Mouse (Mus musculus) liver, embryonic 12.5 days (tissue): Measurements from ENCODE around the gene Uimc1. TPM values are rescaled to one million over a fixed set of nuclear protein-coding genes. Genes with fewer than 3 reads are reported as not detected.

Experiments used
- ATAC-seq: fragments of 200-750 bp; cut with Nextera tagmentation; 2 replicates; pipeline ENCODE4 v1.8.0; 2017; ENCODE audit warnings: moderate number of reproducible peaks, mild to moderate bottlenecking, moderate library complexity
- H3K27ac ChIP-seq: fragments of 300-500 bp; sonication (generic); 2 replicates; pipeline ENCODE4 v1.5.1; 2016; ENCODE audit warnings: mild to moderate bottlenecking
- H3K27me3 ChIP-seq: fragments of 300-500 bp; sonication (generic); replicated peaks from 2 replicates; pipeline ENCODE4 v1.6.1; 2016; ENCODE audit warnings: mild to moderate bottlenecking, moderate library complexity
- H3K36me3 ChIP-seq: fragments of 300-500 bp; sonication (generic); 2 replicates; pipeline ENCODE4 v1.6.1; 2016; ENCODE audit warnings: mild to moderate bottlenecking, moderate library complexity
- H3K4me1 ChIP-seq: fragments of 300-500 bp; sonication (generic); 2 replicates; pipeline ENCODE4 v1.6.1; 2016
- H3K4me2 ChIP-seq: fragments of 300-500 bp; sonication (generic); 2 replicates; pipeline ENCODE4 v1.6.1; 2016; ENCODE audit warnings: mild to moderate bottlenecking, moderate library complexity
- H3K4me3 ChIP-seq: fragments of 300-500 bp; sonication (generic); 2 replicates; pipeline ENCODE4 v1.5.1; 2016; ENCODE audit warnings: mild to moderate bottlenecking, moderate library complexity
- H3K9ac ChIP-seq: fragments of 300-500 bp; sonication (generic); 2 replicates; pipeline ENCODE4 v1.6.1; 2016; ENCODE audit warnings: mild to moderate bottlenecking, moderate library complexity
- H3K9me3 ChIP-seq: fragments of 300-500 bp; sonication (generic); replicated peaks from 2 replicates; pipeline ENCODE4 v1.6.1; 2016; ENCODE audit warnings: mild to moderate bottlenecking, moderate library complexity
- WGBS: fragments of 180-500 bp; shearing (Covaris S2); methylation state at CpG from one replicate; pipeline ENCODE4 v1.1.7; 2016; ENCODE audit not compliant: insufficient replicate concordance; 5-methylcytosine and 5-hydroxymethylcytosine counted together
- polyA plus RNA-seq: library from polyadenylated mRNA; unstranded; fragments of >200 nt; fragmentation: Nextera tagmentation; extraction: Ambion mirVana; gene quantifications from 2 replicates; pipeline ENCODE4 v1.2.1, GENCODE M21; 2016

Uimc1 gene
- polyA plus RNA-seq, 1 experiment from 2014 or later, result 18.4 TPM

GRCm38 (mm10) chr13:55011103-55011502, 89.0 kb downstream of the Uimc1 start:
- no peak overlapping the region for H3K4me3 ChIP-seq
- H3K36me3 ChIP-seq, result no peaks in the 10 kb centered on the region
- H3K9ac ChIP-seq, result no peak overlapping the region
- H3K9me3 ChIP-seq, result no peaks in the 10 kb centered on the region
- H3K27ac ChIP-seq, result no peak overlapping the region
- ATAC-seq, result no peak
- H3K27me3 ChIP-seq, result peaks cover 40% of the 10 kb centered on the region; the same call in 1 of the 2 replicates
- H3K4me1 ChIP-seq, result no peaks in the 10 kb centered on the region
- WGBS, result 74% methylated on average over 15 of the region's 15 CpGs
- no peak overlapping the region for H3K4me2 ChIP-seq

GRCm38 (mm10) chr13:55008589-55008988, 91.5 kb downstream of the Uimc1 start:
- no peak overlapping the region for H3K4me2 ChIP-seq
- H3K36me3 ChIP-seq, result no peaks in the 10 kb centered on the region
- no peaks in the 10 kb centered on the region for H3K4me1 ChIP-seq
- ATAC-seq, result no peak
- no peak overlapping the region for H3K4me3 ChIP-seq
- H3K27ac ChIP-seq, result no peak overlapping the region
- H3K9ac ChIP-seq, result no peak overlapping the region
- no peaks in the 10 kb centered on the region for H3K9me3 ChIP-seq
- peaks cover 27% of the 10 kb centered on the region; the same call in 1 of the 2 replicates for H3K27me3 ChIP-seq
- WGBS, result 76% methylated on average over 6 of the region's 6 CpGs

- Histone ChIP-seq H3K27me3 (peaks cover 19% of the 10 kb centered on the region; the same call in 1 of the 2 replicates), H3K4me1 (no peaks in the 10 kb centered on the region), H3K4me2 (no peak overlapping the region), H3K9ac (no peak overlapping the region), H3K27ac (no peak overlapping the region), H3K9me3 (no peaks in the 10 kb centered on the region), H3K36me3 (no peaks in the 10 kb centered on the region), H3K4me3 (no peak overlapping the region)
- no peak for ATAC-seq
- WGBS, result 62% methylated on average over 7 of the region's 7 CpGs
Observed at GRCm38 (mm10) chr13:55006415-55006742, 93.7 kb downstream of the Uimc1 start.

GRCm38 (mm10) chr13:55005691-55006414, 94.2 kb downstream of the Uimc1 start:
- no peaks in the 10 kb centered on the region for H3K9me3 ChIP-seq
- H3K4me2 ChIP-seq, result no peak overlapping the region
- H3K27ac ChIP-seq, result no peak overlapping the region
- no peak for ATAC-seq
- H3K27me3 ChIP-seq, result peaks cover 15% of the 10 kb centered on the region; the same call in 1 of the 2 replicates
- H3K9ac ChIP-seq, result no peak overlapping the region
- WGBS, result 67% methylated on average over 31 of the region's 31 CpGs
- H3K4me1 ChIP-seq, result no peaks in the 10 kb centered on the region
- no peak overlapping the region for H3K4me3 ChIP-seq
- H3K36me3 ChIP-seq, result no peaks in the 10 kb centered on the region

GRCm38 (mm10) chr13:55004646-55005045, 95.5 kb downstream of the Uimc1 start:
- no peaks in the 10 kb centered on the region for H3K4me1 ChIP-seq
- ATAC-seq, result peak; percentile 19; the same call in 1 of the 2 replicates
- no peak overlapping the region for H3K9ac ChIP-seq
- H3K27me3 ChIP-seq, result peaks cover 11% of the 10 kb centered on the region; the same call in 1 of the 2 replicates
- H3K9me3 ChIP-seq, result no peaks in the 10 kb centered on the region
- WGBS, result 69% methylated on average over 11 of the region's 11 CpGs
- no peak overlapping the region for H3K27ac ChIP-seq
- no peak overlapping the region for H3K4me2 ChIP-seq
- no peaks in the 10 kb centered on the region for H3K36me3 ChIP-seq
- H3K4me3 ChIP-seq, result no peak overlapping the region

GRCm38 (mm10) chr13:55002090-55002489, 98.0 kb downstream of the Uimc1 start:
- H3K36me3 ChIP-seq, result no peaks in the 10 kb centered on the region
- no peaks in the 10 kb centered on the region for H3K4me1 ChIP-seq
- H3K4me2 ChIP-seq, result no peak overlapping the region
- ATAC-seq, result no peak
- H3K9ac ChIP-seq, result no peak overlapping the region
- H3K4me3 ChIP-seq, result no peak overlapping the region
- WGBS, result 48% methylated on average over 10 of the region's 10 CpGs
- no peaks in the 10 kb centered on the region for H3K9me3 ChIP-seq
- H3K27ac ChIP-seq, result no peak overlapping the region
- H3K27me3 ChIP-seq, result peaks cover 8% of the 10 kb centered on the region; the same call in 1 of the 2 replicates

- WGBS, result 64% methylated on average over 10 of the region's 10 CpGs
- H3K36me3 ChIP-seq, result no peaks in the 10 kb centered on the region
- 0 out of 2 replicates have a peak, but pooled peaks cover 4% of the 10 kb centered on the region for H3K27me3 ChIP-seq
- H3K9me3 ChIP-seq, result no peaks in the 10 kb centered on the region
- no peak for ATAC-seq
- no peak overlapping the region for H3K27ac ChIP-seq
- H3K4me2 ChIP-seq, result no peak overlapping the region
- H3K4me3 ChIP-seq, result no peak overlapping the region
- H3K9ac ChIP-seq, result no peak overlapping the region
- H3K4me1 ChIP-seq, result no peaks in the 10 kb centered on the region
Observed at GRCm38 (mm10) chr13:55000433-55000832, 99.7 kb downstream of the Uimc1 start.

DNA sequence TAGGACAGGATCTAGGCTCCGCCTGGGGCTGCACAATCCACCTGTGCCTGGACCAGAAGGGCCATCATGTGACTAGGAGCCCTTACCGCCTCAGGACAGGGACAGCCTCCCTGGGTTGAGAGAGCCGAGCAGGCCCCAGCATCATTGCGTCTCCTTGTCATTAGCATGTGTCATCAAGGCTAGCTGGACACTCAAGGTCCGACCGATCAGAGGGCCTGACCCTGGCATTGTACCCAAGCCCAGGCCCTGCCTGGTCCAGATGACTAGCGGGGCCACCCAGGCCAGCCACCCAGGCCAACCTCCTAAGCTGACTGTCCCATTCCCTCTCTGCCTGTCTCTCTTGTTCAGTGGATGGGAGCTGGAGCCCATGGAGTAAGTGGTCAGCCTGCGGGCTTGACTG, 102.5 kb downstream of the Uimc1 start:
- no peaks in the 10 kb centered on the region for H3K36me3 ChIP-seq
- no peaks in the 10 kb centered on the region for H3K9me3 ChIP-seq
- H3K9ac ChIP-seq, result no peak overlapping the region
- peaks cover 7% of the 10 kb centered on the region; the same call in 1 of the 2 replicates for H3K4me1 ChIP-seq
- ATAC-seq, result no peak
- H3K4me2 ChIP-seq, result no peak overlapping the region
- 0 out of 2 replicates have a peak, but pooled peaks cover 8% of the 10 kb centered on the region for H3K27me3 ChIP-seq
- WGBS, result 77% methylated on average over 8 of the region's 8 CpGs
- no peak overlapping the region for H3K4me3 ChIP-seq
- H3K27ac ChIP-seq, result no peak overlapping the region

GRCm38 (mm10) chr13:54995161-54995560, 104.9 kb downstream of the Uimc1 start:
- H3K4me3 ChIP-seq, result no peak overlapping the region
- H3K9me3 ChIP-seq, result no peaks in the 10 kb centered on the region
- WGBS, result 33% methylated on average over 6 of the region's 6 CpGs
- H3K27ac ChIP-seq, result no peak overlapping the region
- 0 out of 2 replicates have a peak, but pooled peaks cover 17% of the 10 kb centered on the region for H3K27me3 ChIP-seq
- ATAC-seq, result no peak
- H3K4me2 ChIP-seq, result no peak overlapping the region
- H3K36me3 ChIP-seq, result no peaks in the 10 kb centered on the region
- H3K4me1 ChIP-seq, result peaks cover 7% of the 10 kb centered on the region; the same call in 1 of the 2 replicates
- no peak overlapping the region for H3K9ac ChIP-seq

- Histone ChIP-seq H3K4me2 (no peak overlapping the region), H3K27ac (no peak overlapping the region), H3K4me3 (no peak overlapping the region), H3K27me3 (0 out of 2 replicates have a peak, but pooled peaks cover 17% of the 10 kb centered on the region), H3K36me3 (no peaks in the 10 kb centered on the region), H3K4me1 (peaks cover 7% of the 10 kb centered on the region; the same call in 1 of the 2 replicates), H3K9ac (peak overlapping the region; percentile 14; the same call in 1 of the 2 replicates), H3K9me3 (no peaks in the 10 kb centered on the region)
- 36% methylated on average over 4 of the region's 4 CpGs for WGBS
- ATAC-seq, result no peak
Observed at GRCm38 (mm10) chr13:54994576-54994975, 105.5 kb downstream of the Uimc1 start.

GRCm38 (mm10) chr13:54992215-54992614, 107.9 kb downstream of the Uimc1 start:
- Histone ChIP-seq H3K4me1 (peaks cover 16% of the 10 kb centered on the region; the same call in 1 of the 2 replicates), H3K36me3 (no peaks in the 10 kb centered on the region), H3K27ac (no peak overlapping the region), H3K4me3 (no peak overlapping the region), H3K9me3 (no peaks in the 10 kb centered on the region), H3K9ac (no peak overlapping the region), H3K27me3 (0 out of 2 replicates have a peak, but pooled peaks cover 17% of the 10 kb centered on the region), H3K4me2 (no peak overlapping the region)
- ATAC-seq, result no peak
- 72% methylated on average over 7 of the region's 7 CpGs for WGBS

- Histone ChIP-seq H3K4me2 (no peak overlapping the region), H3K4me3 (no peak overlapping the region), H3K4me1 (peaks cover 9% of the 10 kb centered on the region; the same call in 1 of the 2 replicates), H3K9ac (no peak overlapping the region), H3K27me3 (0 out of 2 replicates have a peak, but pooled peaks cover 12% of the 10 kb centered on the region), H3K27ac (no peak overlapping the region), H3K36me3 (no peaks in the 10 kb centered on the region), H3K9me3 (no peaks in the 10 kb centered on the region)
- ATAC-seq, result no peak
- WGBS, result 19% methylated on average over 7 of the region's 7 CpGs
Observed at GRCm38 (mm10) chr13:54988181-54988760, 111.8 kb downstream of the Uimc1 start.
